Mouse (Mus musculus) midbrain, embryonic 12.5 days (tissue): Measurements from ENCODE around the gene Loxl4. TPM values are rescaled to one million over a fixed set of nuclear protein-coding genes. Genes with fewer than 3 reads are reported as not detected.

Experiments
- ATAC-seq: fragments of 200-750 bp; cut with Nextera tagmentation; 2 replicates; pipeline ENCODE4 v1.8.0; 2017; ENCODE audit warnings: low read depth, moderate TSS enrichment, moderate library complexity; ENCODE audit not compliant: low FRiP score
- H3K27ac ChIP-seq: fragments of 300-500 bp; sonication (generic); replicated peaks from 2 replicates; pipeline ENCODE4 v1.5.1; 2016; ENCODE audit warnings: mild to moderate bottlenecking
- H3K27me3 ChIP-seq: fragments of 300-500 bp; sonication (generic); 2 replicates; pipeline ENCODE4 v1.6.1; 2016; ENCODE audit warnings: mild to moderate bottlenecking
- H3K36me3 ChIP-seq: fragments of 300-500 bp; sonication (generic); 2 replicates; pipeline ENCODE4 v1.6.1; 2016
- H3K4me1 ChIP-seq: fragments of 300-500 bp; sonication (generic); 2 replicates; pipeline ENCODE4 v1.6.1; 2016
- H3K4me2 ChIP-seq: fragments of 300-500 bp; sonication (generic); replicated peaks from 2 replicates; pipeline ENCODE4 v1.6.1; 2016; ENCODE audit warnings: mild to moderate bottlenecking, moderate library complexity
- H3K4me3 ChIP-seq: fragments of 300-500 bp; sonication (generic); 2 replicates; pipeline ENCODE4 v1.5.1; 2016; ENCODE audit warnings: mild to moderate bottlenecking
- H3K9ac ChIP-seq: fragments of 300-500 bp; sonication (generic); replicated peaks from 2 replicates; pipeline ENCODE4 v1.6.1; 2016; ENCODE audit warnings: mild to moderate bottlenecking, moderate library complexity
- H3K9me3 ChIP-seq: fragments of 300-500 bp; sonication (generic); 2 replicates; pipeline ENCODE4 v1.6.1; 2016; ENCODE audit warnings: mild to moderate bottlenecking
- WGBS: fragments of 180-500 bp; shearing (Covaris S2); methylation state at CpG from one replicate; pipeline ENCODE4 v1.1.7; 2016; 5-methylcytosine and 5-hydroxymethylcytosine counted together
- polyA plus RNA-seq: library from polyadenylated mRNA; unstranded; fragments of >200 nt; fragmentation: Nextera tagmentation; extraction: Ambion mirVana; gene quantifications from 2 replicates; pipeline ENCODE4 v1.2.1, GENCODE M21; 2016

Loxl4 gene
- polyA plus RNA-seq, 1 experiment from 2014 or later, result 0.13 TPM

DNA sequence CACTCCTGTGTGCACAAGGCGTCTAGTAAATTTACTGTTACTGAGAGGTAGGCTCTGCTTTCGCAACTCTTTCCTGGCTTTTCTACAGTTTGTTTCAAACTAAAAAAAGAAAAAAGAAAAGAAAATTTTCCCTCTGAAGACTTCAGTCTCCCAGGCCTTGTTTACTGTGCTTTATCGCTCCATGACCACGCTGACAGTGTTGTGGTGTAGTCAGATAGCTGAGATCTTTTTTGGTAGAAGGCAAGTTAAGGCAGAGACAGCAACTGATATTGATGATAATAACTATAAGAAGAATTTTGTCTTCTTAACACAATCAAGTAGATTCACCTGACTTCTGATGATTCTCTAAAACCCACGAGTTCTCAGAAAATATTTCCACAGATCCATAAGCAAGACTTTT lies 28.9 kb downstream of the Loxl4 start:
- peaks cover 7% of the 10 kb centered on the region; the same call in 1 of the 2 replicates for H3K4me1 ChIP-seq
- no peak overlapping the region for H3K4me2 ChIP-seq
- H3K36me3 ChIP-seq, result peaks cover 12% of the 10 kb centered on the region
- H3K9ac ChIP-seq, result no peak overlapping the region
- no peaks in the 10 kb centered on the region for H3K27me3 ChIP-seq
- WGBS, result 96% methylated on average over 5 of the region's 5 CpGs
- no peaks in the 10 kb centered on the region for H3K9me3 ChIP-seq
- H3K4me3 ChIP-seq, result no peak overlapping the region
- H3K27ac ChIP-seq, result no peak overlapping the region
- no peak for ATAC-seq

DNA sequence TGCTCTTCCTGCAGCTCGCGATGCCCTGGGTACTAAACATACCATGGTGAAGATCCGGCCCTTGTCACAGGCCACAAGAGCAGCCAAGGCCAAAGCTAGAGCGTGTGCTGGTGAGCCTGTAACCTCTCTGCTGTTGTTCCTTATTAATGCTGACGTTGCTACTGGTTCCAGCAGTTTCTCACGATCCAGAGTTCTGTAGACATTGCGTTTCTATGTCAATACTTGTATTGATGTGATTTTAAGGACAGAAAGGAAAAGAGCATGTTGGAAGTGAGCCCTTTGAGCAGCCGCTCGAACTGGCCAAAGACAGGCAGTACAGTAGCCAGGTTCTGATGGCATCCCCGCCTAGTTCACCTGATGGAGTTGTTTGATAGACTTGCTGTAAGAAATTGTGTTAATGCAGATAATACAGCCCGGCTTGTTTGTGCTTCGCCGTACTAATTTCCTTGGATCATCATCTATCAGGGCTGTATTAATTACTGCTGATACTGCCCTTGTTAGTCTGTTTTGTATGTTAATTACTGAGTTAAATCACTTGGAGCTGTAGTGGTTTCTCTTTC lies 29.7 kb downstream of the Loxl4 start:
- ATAC-seq, result no peak
- peaks cover 12% of the 10 kb centered on the region for H3K36me3 ChIP-seq
- no peak overlapping the region for H3K4me2 ChIP-seq
- H3K4me1 ChIP-seq, result no peaks in the 10 kb centered on the region
- H3K27ac ChIP-seq, result no peak overlapping the region
- no peak overlapping the region for H3K9ac ChIP-seq
- H3K27me3 ChIP-seq, result no peaks in the 10 kb centered on the region
- H3K9me3 ChIP-seq, result no peaks in the 10 kb centered on the region
- 88% methylated on average over 13 of the region's 13 CpGs for WGBS
- H3K4me3 ChIP-seq, result no peak overlapping the region

DNA sequence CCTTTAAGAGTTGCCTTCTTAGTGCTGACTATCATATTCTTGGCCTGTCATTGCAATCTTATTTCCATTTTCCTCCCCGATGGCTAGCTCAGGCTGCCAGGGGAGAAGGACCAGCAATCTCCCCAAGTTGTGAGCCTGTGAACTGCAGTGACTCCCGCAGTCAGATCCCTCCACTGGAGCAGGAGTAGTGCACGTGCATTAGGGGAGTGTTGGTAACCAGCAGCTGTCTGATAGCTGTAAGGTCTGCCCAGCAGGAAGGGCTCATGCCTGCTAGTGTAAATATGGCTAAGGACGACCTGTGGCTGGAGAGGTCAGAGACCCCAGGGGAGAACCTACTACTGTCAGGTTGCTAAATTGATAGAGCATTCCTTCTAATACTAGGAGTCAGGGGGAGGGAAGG lies 31.9 kb downstream of the Loxl4 start:
- no peak overlapping the region for H3K4me2 ChIP-seq
- no peaks in the 10 kb centered on the region for H3K27me3 ChIP-seq
- H3K9me3 ChIP-seq, result no peaks in the 10 kb centered on the region
- H3K27ac ChIP-seq, result no peak overlapping the region
- H3K36me3 ChIP-seq, result peaks cover 12% of the 10 kb centered on the region
- H3K9ac ChIP-seq, result no peak overlapping the region
- 39% methylated on average over 4 of the region's 4 CpGs for WGBS
- H3K4me3 ChIP-seq, result no peak overlapping the region
- H3K4me1 ChIP-seq, result no peaks in the 10 kb centered on the region
- ATAC-seq, result no peak

DNA sequence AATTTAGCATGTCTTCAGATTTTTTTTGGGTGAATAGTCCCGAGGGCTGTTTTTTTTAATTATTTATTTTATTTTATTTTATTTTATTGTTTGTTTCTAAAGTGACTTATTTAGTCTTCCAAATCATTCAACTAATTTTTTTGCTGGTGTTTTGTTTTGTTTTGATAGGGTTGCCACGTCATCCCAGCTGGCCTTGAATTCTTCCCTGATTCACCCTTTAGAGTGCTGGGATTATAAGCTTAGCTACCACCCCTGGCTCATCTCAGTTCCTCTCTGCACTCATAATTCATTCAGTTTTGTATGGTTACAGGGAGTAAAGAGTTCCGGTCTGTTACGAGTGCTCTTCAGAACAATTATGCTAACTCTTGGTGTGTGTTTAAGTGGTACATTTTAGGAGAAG lies 34.0 kb downstream of the Loxl4 start:
- no peak for ATAC-seq
- Histone ChIP-seq H3K36me3 (peaks cover 4% of the 10 kb centered on the region), H3K4me1 (no peaks in the 10 kb centered on the region), H3K9ac (no peak overlapping the region), H3K4me3 (no peak overlapping the region), H3K27ac (no peak overlapping the region), H3K27me3 (no peaks in the 10 kb centered on the region), H3K4me2 (no peak overlapping the region), H3K9me3 (no peaks in the 10 kb centered on the region)
- 83% methylated on average over 4 of the region's 4 CpGs for WGBS

DNA sequence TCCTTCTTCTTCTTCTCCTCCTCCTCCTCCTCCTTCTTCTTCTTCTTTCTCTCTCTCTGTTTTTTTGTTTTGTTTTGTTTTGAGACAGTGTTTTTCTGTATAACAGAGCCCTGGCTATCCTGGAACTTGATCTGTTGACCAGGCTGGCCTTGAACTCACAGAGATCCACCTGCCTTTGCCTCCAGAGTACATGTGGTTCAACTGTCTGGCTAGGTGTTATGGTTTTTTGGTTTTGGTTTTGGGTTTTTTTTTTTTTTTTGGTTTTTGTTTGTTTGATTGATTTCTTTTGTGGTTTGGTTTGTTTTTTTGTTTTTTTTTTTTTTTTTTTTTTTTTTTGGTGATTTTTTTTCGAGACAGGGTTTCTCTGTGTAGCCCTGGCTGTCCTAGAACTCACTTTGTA lies 35.8 kb downstream of the Loxl4 start:
- WGBS, result 50% methylated on average over 1 of the region's 1 CpGs
- Histone ChIP-seq H3K4me1 (0 out of 2 replicates have a peak, but pooled peaks cover 2% of the 10 kb centered on the region), H3K36me3 (no peaks in the 10 kb centered on the region), H3K9ac (no peak overlapping the region), H3K27me3 (no peaks in the 10 kb centered on the region), H3K4me3 (no peak overlapping the region), H3K4me2 (no peak overlapping the region), H3K9me3 (no peaks in the 10 kb centered on the region), H3K27ac (no peak overlapping the region)
- ATAC-seq, result no peak

DNA sequence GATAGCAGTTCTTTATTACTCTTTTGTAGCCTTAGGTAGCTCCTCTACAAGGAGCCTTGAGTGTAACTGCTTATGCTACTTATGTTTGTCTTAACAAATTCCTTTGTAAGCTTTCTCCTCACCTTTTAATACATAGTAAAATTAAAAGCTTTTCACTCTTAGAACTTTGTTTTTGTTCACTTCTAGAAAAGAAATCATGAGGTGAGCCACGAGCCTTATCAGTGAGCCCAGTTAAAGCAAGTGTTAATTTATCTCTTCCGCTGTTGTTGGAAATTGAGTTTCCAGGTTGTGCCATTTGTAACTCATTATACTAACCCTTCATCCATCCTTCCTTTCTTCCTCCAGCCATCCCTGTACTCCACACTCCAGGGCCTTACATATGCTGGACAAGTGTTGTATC lies 37.3 kb downstream of the Loxl4 start:
- H3K9me3 ChIP-seq, result no peaks in the 10 kb centered on the region
- H3K27ac ChIP-seq, result no peak overlapping the region
- no peak for ATAC-seq
- H3K4me3 ChIP-seq, result no peak overlapping the region
- no peak overlapping the region for H3K9ac ChIP-seq
- no peaks in the 10 kb centered on the region for H3K36me3 ChIP-seq
- H3K4me2 ChIP-seq, result no peak overlapping the region
- no peaks in the 10 kb centered on the region for H3K27me3 ChIP-seq
- peaks cover 13% of the 10 kb centered on the region; the same call in 1 of the 2 replicates for H3K4me1 ChIP-seq
- WGBS, result 95% methylated on average over 2 of the region's 2 CpGs

DNA sequence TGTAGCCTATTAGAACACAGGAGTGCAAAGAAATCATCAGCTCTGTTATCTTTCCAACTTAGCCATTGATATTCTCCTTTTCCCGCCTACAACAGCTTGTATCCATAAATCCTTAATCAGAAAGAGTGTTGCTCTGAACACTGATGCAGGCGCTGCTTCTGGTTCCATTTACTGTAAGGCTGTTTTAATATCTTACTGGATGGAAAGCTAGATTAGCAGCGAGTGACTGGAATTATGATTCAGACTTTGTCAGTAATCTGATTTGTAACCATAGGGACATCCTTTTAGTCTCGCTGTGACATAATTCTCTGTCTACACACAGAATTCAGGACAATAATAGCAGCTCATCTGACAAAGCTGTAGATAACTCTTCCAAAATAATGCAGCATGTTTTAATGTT lies 41.3 kb downstream of the Loxl4 start:
- Histone ChIP-seq H3K36me3 (no peaks in the 10 kb centered on the region), H3K4me2 (no peak overlapping the region), H3K4me3 (no peak overlapping the region), H3K9ac (no peak overlapping the region), H3K9me3 (no peaks in the 10 kb centered on the region), H3K27ac (peak overlapping the region; percentile 61), H3K27me3 (no peaks in the 10 kb centered on the region), H3K4me1 (peaks cover 15% of the 10 kb centered on the region; the same call in 1 of the 2 replicates)
- ATAC-seq, result no peak
- 62% methylated on average over 4 of the region's 4 CpGs for WGBS

DNA sequence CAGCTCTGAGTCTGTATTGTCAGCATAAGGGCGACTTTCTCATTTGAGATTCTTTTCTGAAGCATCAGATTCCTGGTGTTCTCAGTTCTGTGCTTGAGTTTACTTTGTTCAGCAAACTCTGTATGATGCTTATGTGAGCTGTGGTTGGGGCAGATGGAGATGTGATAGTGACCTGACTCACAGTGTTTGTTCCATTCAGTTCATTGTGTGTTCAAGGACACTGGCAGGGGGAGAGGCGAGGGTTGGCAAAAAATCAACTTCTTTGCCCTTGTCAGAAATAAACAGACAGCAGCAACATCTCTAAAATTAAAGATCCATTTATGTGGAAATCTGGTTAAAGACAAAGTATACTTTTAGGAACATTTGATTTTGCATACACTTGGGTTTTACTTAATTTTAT lies 43.5 kb downstream of the Loxl4 start:
- no peak overlapping the region for H3K27ac ChIP-seq
- no peak for ATAC-seq
- no peaks in the 10 kb centered on the region for H3K9me3 ChIP-seq
- no peak overlapping the region for H3K4me3 ChIP-seq
- H3K4me2 ChIP-seq, result no peak overlapping the region
- peaks cover 15% of the 10 kb centered on the region; the same call in 1 of the 2 replicates for H3K4me1 ChIP-seq
- H3K27me3 ChIP-seq, result no peaks in the 10 kb centered on the region
- no peak overlapping the region for H3K9ac ChIP-seq
- H3K36me3 ChIP-seq, result no peaks in the 10 kb centered on the region
- WGBS, result 85% methylated on average over 2 of the region's 2 CpGs

DNA sequence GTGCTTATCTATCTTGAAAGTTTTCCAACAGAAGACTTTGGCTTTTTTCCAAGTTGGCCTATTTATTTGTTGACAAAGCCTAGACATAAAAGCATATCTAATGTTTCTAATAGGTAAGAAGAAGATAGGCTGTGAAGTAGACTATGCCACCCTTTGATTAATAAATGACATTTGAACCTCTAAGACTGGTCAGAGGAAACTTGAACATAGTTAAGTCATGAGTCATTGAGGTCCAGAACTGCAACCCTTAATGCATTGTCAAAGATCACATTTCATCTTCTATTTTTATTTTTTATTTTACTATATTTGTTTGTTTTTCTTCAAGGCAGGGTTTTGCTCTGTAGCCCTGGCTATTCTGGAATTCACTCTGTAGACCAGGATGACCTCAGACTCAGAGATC lies 45.6 kb downstream of the Loxl4 start:
- H3K36me3 ChIP-seq, result peaks cover 8% of the 10 kb centered on the region; the same call in 1 of the 2 replicates
- H3K4me1 ChIP-seq, result peaks cover 13% of the 10 kb centered on the region; the same call in 1 of the 2 replicates
- H3K9ac ChIP-seq, result no peak overlapping the region
- H3K4me2 ChIP-seq, result no peak overlapping the region
- H3K27me3 ChIP-seq, result no peaks in the 10 kb centered on the region
- no peak for ATAC-seq
- H3K4me3 ChIP-seq, result no peak overlapping the region
- no peak overlapping the region for H3K27ac ChIP-seq
- no peaks in the 10 kb centered on the region for H3K9me3 ChIP-seq

DNA sequence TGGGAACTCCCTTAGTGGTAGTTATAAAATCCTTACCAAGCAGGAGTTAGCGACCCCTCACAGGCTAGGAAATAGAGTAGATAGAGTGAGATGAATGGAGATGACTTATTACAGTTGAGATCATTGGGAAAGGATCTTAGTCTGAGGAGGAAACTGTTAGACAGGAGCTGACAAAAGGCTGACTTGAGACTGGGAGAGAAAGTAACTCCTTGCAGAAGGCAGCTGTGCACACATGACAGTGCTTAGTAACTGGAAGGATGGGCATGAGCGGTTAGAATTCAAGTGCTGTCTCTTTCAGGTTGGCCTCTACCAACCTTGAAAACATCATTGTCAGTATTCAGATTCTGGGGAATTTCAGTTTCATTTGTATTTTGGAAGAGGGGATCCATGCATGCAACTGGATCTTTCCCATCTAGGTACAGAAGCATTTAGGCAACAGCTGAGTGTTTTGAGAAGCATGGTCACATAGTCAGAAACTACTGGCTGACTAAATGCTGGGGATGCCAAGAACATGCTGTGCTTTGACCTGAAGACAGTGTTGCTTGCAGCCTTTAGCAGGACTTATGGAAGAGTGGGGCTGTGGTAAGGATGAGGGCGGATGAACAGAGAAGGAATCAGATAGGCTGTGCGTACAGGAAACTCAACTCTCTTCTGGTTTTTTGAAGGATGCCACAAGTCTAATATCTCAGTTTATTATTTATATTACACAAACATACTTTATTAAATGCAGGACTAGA lies 46.2 kb downstream of the Loxl4 start:
- ATAC-seq, result no peak
- no peak overlapping the region for H3K4me2 ChIP-seq
- H3K9me3 ChIP-seq, result no peaks in the 10 kb centered on the region
- peaks cover 13% of the 10 kb centered on the region; the same call in 1 of the 2 replicates for H3K4me1 ChIP-seq
- H3K27me3 ChIP-seq, result no peaks in the 10 kb centered on the region
- H3K4me3 ChIP-seq, result no peak overlapping the region
- H3K9ac ChIP-seq, result no peak overlapping the region
- no peak overlapping the region for H3K27ac ChIP-seq
- peaks cover 8% of the 10 kb centered on the region; the same call in 1 of the 2 replicates for H3K36me3 ChIP-seq
- WGBS, result 95% methylated on average over 4 of the region's 4 CpGs

DNA sequence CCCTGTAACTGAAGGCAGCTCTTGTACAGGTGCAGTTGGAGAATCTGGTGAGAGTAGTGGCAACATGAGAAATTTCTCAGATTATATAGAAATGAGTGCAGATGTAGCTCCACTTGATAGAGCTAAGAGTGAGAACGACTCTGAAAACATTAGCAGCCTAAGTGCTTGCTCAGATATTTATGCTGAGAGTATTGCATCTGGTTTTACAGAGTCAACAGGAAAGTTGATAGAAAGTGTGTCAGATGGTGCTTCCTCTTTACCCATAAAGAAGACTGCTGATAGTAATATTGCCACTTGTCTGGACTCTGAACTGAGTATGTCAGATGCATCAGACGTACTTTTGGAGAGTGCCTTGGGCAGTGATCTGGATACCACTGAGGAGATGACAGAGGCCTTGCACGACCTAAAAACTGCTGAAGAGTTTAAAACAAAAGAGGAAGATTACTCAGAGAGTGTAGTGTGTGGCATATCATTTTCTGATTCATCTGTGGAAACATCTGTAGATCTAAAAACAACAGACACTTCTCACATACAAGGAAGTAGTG lies 48.8 kb downstream of the Loxl4 start:
- Histone ChIP-seq H3K27me3 (no peaks in the 10 kb centered on the region), H3K36me3 (peaks cover 8% of the 10 kb centered on the region; the same call in 1 of the 2 replicates), H3K4me2 (no peak overlapping the region), H3K9ac (no peak overlapping the region), H3K4me1 (no peaks in the 10 kb centered on the region), H3K4me3 (no peak overlapping the region), H3K9me3 (no peaks in the 10 kb centered on the region), H3K27ac (no peak overlapping the region)
- ATAC-seq, result no peak
- WGBS, result 86% methylated on average over 3 of the region's 3 CpGs

DNA sequence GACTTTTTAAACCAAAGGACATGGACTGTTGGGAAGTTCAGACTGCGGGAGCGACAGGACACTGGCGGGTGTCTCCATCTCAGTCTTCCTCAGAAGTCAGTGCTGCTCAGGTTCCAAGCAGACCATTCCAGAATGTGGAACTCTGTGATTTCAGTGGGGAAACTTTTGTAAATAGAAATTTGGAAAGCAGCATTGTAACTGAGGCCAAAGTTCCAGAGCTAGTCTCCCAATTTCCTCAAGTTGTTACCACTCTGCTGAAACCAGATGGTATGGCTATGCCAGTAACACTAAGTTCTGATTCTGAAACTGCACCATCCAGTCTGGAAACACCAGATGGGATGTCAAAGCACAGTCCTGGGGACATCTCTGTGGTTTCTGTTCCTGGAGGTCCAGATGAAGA lies 49.6 kb downstream of the Loxl4 start:
- no peak overlapping the region for H3K4me3 ChIP-seq
- no peak overlapping the region for H3K4me2 ChIP-seq
- H3K27me3 ChIP-seq, result no peaks in the 10 kb centered on the region
- H3K9ac ChIP-seq, result no peak overlapping the region
- H3K9me3 ChIP-seq, result no peaks in the 10 kb centered on the region
- H3K4me1 ChIP-seq, result no peaks in the 10 kb centered on the region
- H3K36me3 ChIP-seq, result peaks cover 8% of the 10 kb centered on the region; the same call in 1 of the 2 replicates
- 87% methylated on average over 3 of the region's 3 CpGs for WGBS
- H3K27ac ChIP-seq, result no peak overlapping the region
- ATAC-seq, result no peak
